Mouse (Mus musculus) lung, embryonic 14.5 days (tissue): ENCODE measurements at regions not wholly inside any gene's neighbourhood (a gene's known extent, or its start where the extent isn't known, plus 50 kb on each side); places are given as distances from the start of the nearest gene placed in this dataset.

Experiments used
- ATAC-seq: fragments of 200-750 bp; cut with Nextera tagmentation; 2 replicates; pipeline ENCODE4 v1.8.0; 2017; ENCODE audit warnings: mild to moderate bottlenecking, moderate TSS enrichment, moderate library complexity; ENCODE audit not compliant: insufficient read depth
- DNase-seq: peaks from one replicate; pipeline ENCODE4 v3.0.0-alpha.2; 2015
- H3K27ac ChIP-seq: fragments of 300-500 bp; sonication (generic); 2 replicates; pipeline ENCODE4 v1.5.1; 2014; ENCODE audit warnings: low read depth, mild to moderate bottlenecking, moderate library complexity
- H3K27me3 ChIP-seq: fragments of 300-500 bp; sonication (generic); 2 replicates; pipeline ENCODE4 v1.6.1; 2014; ENCODE audit warnings: low read length, control low read depth; ENCODE audit not compliant: insufficient read depth
- H3K36me3 ChIP-seq: fragments of 300-500 bp; sonication (generic); 2 replicates; pipeline ENCODE4 v1.6.1; 2014; ENCODE audit warnings: control low read depth; ENCODE audit not compliant: insufficient read depth
- H3K4me1 ChIP-seq: fragments of 300-500 bp; sonication (generic); 2 replicates; pipeline ENCODE4 v1.6.1; 2014; ENCODE audit warnings: antibody characterized with exemption, control low read depth; ENCODE audit not compliant: insufficient read depth
- H3K4me2 ChIP-seq: fragments of 300-500 bp; sonication (generic); 2 replicates; pipeline ENCODE4 v1.6.1; 2014; ENCODE audit warnings: mild to moderate bottlenecking
- H3K4me3 ChIP-seq: fragments of 300-500 bp; sonication (generic); 2 replicates; pipeline ENCODE4 v1.5.1; 2014; ENCODE audit warnings: low read depth, low read length
- H3K9ac ChIP-seq: fragments of 300-500 bp; sonication (generic); 2 replicates; pipeline ENCODE4 v1.6.1; 2014
- H3K9me3 ChIP-seq: fragments of 300-500 bp; sonication (generic); 2 replicates; pipeline ENCODE4 v1.6.1; 2016; ENCODE audit warnings: low read depth, low read length, control low read depth
- CTCF ChIP-seq: IDR thresholded peaks from 2 replicates; pipeline ENCODE4 v1.5.1; 2016; ENCODE audit warnings: antibody characterized with exemption, low read depth
- WGBS: fragments of 180-500 bp; shearing (Covaris S2); extraction: QIAGEN DNeasy Blood & Tissue Kit; methylation state at CpG from one replicate; pipeline ENCODE4 v1.1.7; 2014; 5-methylcytosine and 5-hydroxymethylcytosine counted together

GRCm38 (mm10) chr1:142971475-142971874, 669.0 kb upstream of the B3galt2 start:
- no peak for ATAC-seq
- no peak for TF ChIP-seq CTCF
- no peaks in the 10 kb centered on the region for H3K9me3 ChIP-seq
- no peak overlapping the region for H3K9ac ChIP-seq
- no peaks in the 10 kb centered on the region for H3K27me3 ChIP-seq
- no peak overlapping the region for H3K4me2 ChIP-seq
- no peak for DNase-seq
- H3K4me3 ChIP-seq = no peak overlapping the region
- no peak overlapping the region for H3K27ac ChIP-seq
- H3K36me3 ChIP-seq = no peaks in the 10 kb centered on the region
- H3K4me1 ChIP-seq = no peaks in the 10 kb centered on the region

GRCm38 (mm10) chr1:142973387-142973786, 667.1 kb upstream of the B3galt2 start:
- H3K9me3 ChIP-seq = no peaks in the 10 kb centered on the region
- H3K4me3 ChIP-seq = no peak overlapping the region
- 66% methylated on average over 2 of the region's 2 CpGs for WGBS
- no peaks in the 10 kb centered on the region for H3K27me3 ChIP-seq
- no peak for DNase-seq
- no peaks in the 10 kb centered on the region for H3K36me3 ChIP-seq
- ATAC-seq = no peak
- H3K9ac ChIP-seq = no peak overlapping the region
- no peak overlapping the region for H3K4me2 ChIP-seq
- no peaks in the 10 kb centered on the region for H3K4me1 ChIP-seq
- TF ChIP-seq CTCF = no peak
- H3K27ac ChIP-seq = no peak overlapping the region

GRCm38 (mm10) chr1:142982994-142983393, 657.5 kb upstream of the B3galt2 start:
- Histone ChIP-seq H3K27me3 (no peaks in the 10 kb centered on the region), H3K4me1 (no peaks in the 10 kb centered on the region), H3K4me2 (no peak overlapping the region), H3K4me3 (no peak overlapping the region), H3K9ac (no peak overlapping the region), H3K27ac (no peak overlapping the region), H3K9me3 (no peaks in the 10 kb centered on the region), H3K36me3 (no peaks in the 10 kb centered on the region)
- 78% methylated on average over 5 of the region's 5 CpGs for WGBS
- no peak for TF ChIP-seq CTCF
- DNase-seq (no peak), ATAC-seq (no peak)

- no peak overlapping the region for H3K27ac ChIP-seq
- ATAC-seq (no peak), DNase-seq (peak; percentile 1)
- no peaks in the 10 kb centered on the region for H3K4me1 ChIP-seq
- H3K4me3 ChIP-seq = no peak overlapping the region
- no peaks in the 10 kb centered on the region for H3K9me3 ChIP-seq
- WGBS = 61% methylated on average over 3 of the region's 3 CpGs
- H3K4me2 ChIP-seq = no peak overlapping the region
- H3K36me3 ChIP-seq = no peaks in the 10 kb centered on the region
- no peaks in the 10 kb centered on the region for H3K27me3 ChIP-seq
- no peak for TF ChIP-seq CTCF
- no peak overlapping the region for H3K9ac ChIP-seq
These were observed 656.8 kb upstream of the B3galt2 start for GRCm38 (mm10) chr1:142983641-142984040.

GRCm38 (mm10) chr1:142985516-142985915, 654.9 kb upstream of the B3galt2 start:
- Histone ChIP-seq H3K36me3 (no peaks in the 10 kb centered on the region), H3K9me3 (no peaks in the 10 kb centered on the region), H3K27me3 (no peaks in the 10 kb centered on the region), H3K27ac (no peak overlapping the region), H3K4me2 (no peak overlapping the region), H3K4me1 (no peaks in the 10 kb centered on the region), H3K4me3 (no peak overlapping the region), H3K9ac (no peak overlapping the region)
- ATAC-seq (no peak), DNase-seq (peak; percentile 28)
- WGBS = 21% methylated on average over 1 of the region's 1 CpGs
- TF ChIP-seq CTCF = no peak

GRCm38 (mm10) chr1:143000216-143000615, 640.2 kb upstream of the B3galt2 start:
- DNase-seq = no peak
- WGBS = 60% methylated on average over 1 of the region's 1 CpGs
- no peaks in the 10 kb centered on the region for H3K4me1 ChIP-seq
- ATAC-seq = no peak
- TF ChIP-seq CTCF = no peak
- no peak overlapping the region for H3K4me3 ChIP-seq
- no peak overlapping the region for H3K27ac ChIP-seq
- no peaks in the 10 kb centered on the region for H3K9me3 ChIP-seq
- H3K27me3 ChIP-seq = no peaks in the 10 kb centered on the region
- H3K4me2 ChIP-seq = no peak overlapping the region
- H3K9ac ChIP-seq = no peak overlapping the region
- no peaks in the 10 kb centered on the region for H3K36me3 ChIP-seq

GRCm38 (mm10) chr1:143001112-143001511, 639.4 kb upstream of the B3galt2 start:
- Histone ChIP-seq H3K9me3 (no peaks in the 10 kb centered on the region), H3K4me2 (no peak overlapping the region), H3K36me3 (no peaks in the 10 kb centered on the region), H3K27ac (no peak overlapping the region), H3K4me1 (no peaks in the 10 kb centered on the region), H3K9ac (no peak overlapping the region), H3K4me3 (no peak overlapping the region), H3K27me3 (no peaks in the 10 kb centered on the region)
- ATAC-seq (no peak), DNase-seq (no peak)
- no peak for TF ChIP-seq CTCF
- 76% methylated on average over 3 of the region's 3 CpGs for WGBS

GRCm38 (mm10) chr1:143006045-143006444, 634.4 kb upstream of the B3galt2 start:
- Histone ChIP-seq H3K27ac (no peak overlapping the region), H3K4me3 (no peak overlapping the region), H3K4me1 (no peaks in the 10 kb centered on the region), H3K4me2 (no peak overlapping the region), H3K27me3 (no peaks in the 10 kb centered on the region), H3K36me3 (no peaks in the 10 kb centered on the region), H3K9me3 (no peaks in the 10 kb centered on the region), H3K9ac (no peak overlapping the region)
- no peak for TF ChIP-seq CTCF
- ATAC-seq (no peak), DNase-seq (no peak)
- 80% methylated on average over 3 of the region's 3 CpGs for WGBS
